Mouse (Mus musculus) forebrain, embryonic 11.5 days (tissue): ENCODE measurements around the gene Olfr461. TPM values are rescaled to one million over a fixed set of nuclear protein-coding genes. Genes with fewer than 3 reads are reported as not detected.

ENCODE experiments used
- ATAC-seq: fragments of 200-750 bp; cut with Nextera tagmentation; replicated peaks from 2 replicates; pipeline ENCODE4 v1.8.0; 2017; ENCODE audit warnings: moderate TSS enrichment; ENCODE audit not compliant: low FRiP score
- DNase-seq: peaks from one replicate; pipeline ENCODE4 v3.0.0-alpha.2; 2017; ENCODE audit warnings: low spot score
- H3K27ac ChIP-seq: fragments of 300-500 bp; sonication (generic); 2 replicates; pipeline ENCODE4 v1.5.1; 2014; ENCODE audit warnings: low read depth, low read length
- H3K27me3 ChIP-seq: fragments of 300-500 bp; sonication (generic); 2 replicates; pipeline ENCODE4 v1.6.1; 2014; ENCODE audit warnings: mild to moderate bottlenecking, low read length, mixed read lengths; ENCODE audit not compliant: control insufficient read depth, insufficient read depth
- H3K36me3 ChIP-seq: fragments of 300-500 bp; sonication (generic); 2 replicates; pipeline ENCODE4 v1.6.1; 2014; ENCODE audit warnings: mild to moderate bottlenecking, low read length, moderate library complexity, mixed read lengths; ENCODE audit not compliant: control insufficient read depth, insufficient read depth
- H3K4me1 ChIP-seq: fragments of 300-500 bp; sonication (generic); replicated peaks from 2 replicates; pipeline ENCODE4 v1.6.1; 2014; ENCODE audit warnings: low read length, mixed read lengths; ENCODE audit not compliant: control insufficient read depth, insufficient read depth
- H3K4me2 ChIP-seq: fragments of 300-500 bp; sonication (generic); 2 replicates; pipeline ENCODE4 v1.6.1; 2014; ENCODE audit warnings: low read depth, mild to moderate bottlenecking, low read length, moderate library complexity, mixed read lengths; ENCODE audit not compliant: severe bottlenecking
- H3K4me3 ChIP-seq: fragments of 300-500 bp; sonication (generic); 2 replicates; pipeline ENCODE4 v1.5.1; 2014; ENCODE audit warnings: low read depth, low read length
- H3K9ac ChIP-seq: fragments of 300-500 bp; sonication (generic); 2 replicates; pipeline ENCODE4 v1.6.1; 2014; ENCODE audit warnings: low read length
- H3K9me3 ChIP-seq: fragments of 300-500 bp; sonication (generic); 2 replicates; pipeline ENCODE4 v1.6.1; 2016; ENCODE audit warnings: low read length, mixed read lengths; ENCODE audit not compliant: control insufficient read depth
- WGBS: fragments of 180-500 bp; shearing (Covaris S2); extraction: QIAGEN DNeasy Blood & Tissue Kit; methylation state at CpG from one replicate; pipeline ENCODE4 v1.1.7; 2014; 5-methylcytosine and 5-hydroxymethylcytosine counted together
- polyA plus RNA-seq: library from polyadenylated mRNA; unstranded; fragments of >200 nt; fragmentation: Nextera tagmentation; extraction: Ambion mirVana; gene quantifications from 2 replicates; pipeline ENCODE4 v1.2.1, GENCODE M21; 2014

Olfr461 gene
- polyA plus RNA-seq, 1 experiment from 2014 or later: 0.31 TPM

DNA sequence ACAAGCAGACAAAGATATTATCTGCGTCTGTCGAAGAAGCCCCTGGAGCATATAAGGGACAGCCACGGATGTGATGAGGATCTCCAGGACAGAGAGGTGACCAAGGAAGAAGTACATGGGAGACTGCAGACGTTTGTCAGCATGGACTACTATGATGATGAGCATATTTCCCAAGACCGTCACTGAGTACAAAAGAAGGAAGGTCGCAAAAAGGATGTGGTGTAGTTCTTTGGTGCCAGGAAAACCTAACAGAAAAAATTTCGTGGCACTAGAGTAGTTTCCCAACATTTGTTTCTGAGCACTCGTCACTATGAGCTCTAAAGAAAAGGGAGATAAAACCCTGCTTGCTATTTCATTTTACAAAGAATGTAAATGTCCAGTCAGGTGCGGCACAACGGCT is 10.2 kb downstream of the Olfr461 start:
- ATAC-seq: no peak
- no peak overlapping the region for H3K4me3 ChIP-seq
- H3K36me3 ChIP-seq: no peaks in the 10 kb centered on the region
- DNase-seq: no peak
- no peaks in the 10 kb centered on the region for H3K4me1 ChIP-seq
- H3K9me3 ChIP-seq: no peaks in the 10 kb centered on the region
- no peak overlapping the region for H3K4me2 ChIP-seq
- H3K9ac ChIP-seq: no peak overlapping the region
- 79% methylated on average over 10 of the region's 10 CpGs for WGBS
- no peak overlapping the region for H3K27ac ChIP-seq
- no peaks in the 10 kb centered on the region for H3K27me3 ChIP-seq

DNA sequence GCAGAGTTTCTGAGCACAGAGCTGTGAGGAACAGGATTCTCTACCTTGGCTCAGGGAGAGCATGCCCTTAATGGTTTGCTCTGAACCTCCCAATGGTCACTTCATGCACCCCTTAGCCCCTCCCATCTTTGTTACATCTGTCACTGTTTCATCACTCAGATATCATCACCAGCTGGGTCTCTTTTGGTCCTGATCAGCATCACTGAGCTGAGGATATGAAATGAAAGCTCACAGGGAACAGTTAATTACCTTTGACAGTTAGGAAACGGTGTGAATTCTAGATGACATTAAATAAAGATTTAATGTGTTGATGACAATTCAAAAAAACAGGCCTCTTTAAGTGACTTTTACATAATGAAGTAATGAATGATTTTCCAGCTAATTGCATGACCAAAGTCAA is 35.4 kb downstream of the Olfr461 start, which contains the start of gene Prss37:
Gene Prss37 (minus strand): TSS at position 101 of the 400 bp plus-strand sequence.
- H3K4me2 ChIP-seq: no peak within 1 kb of the TSS
- no peaks in the 10 kb centered on the region for H3K36me3 ChIP-seq
- ATAC-seq (no peak), DNase-seq (no peak)
- WGBS: 79% methylated on average over 1 of the region's 1 CpGs
- no peak within 1 kb of the TSS for H3K4me3 ChIP-seq
- no peaks in the 10 kb centered on the region for H3K9me3 ChIP-seq
- no peaks in the 10 kb centered on the region for H3K4me1 ChIP-seq
- H3K27me3 ChIP-seq: no peaks in the 10 kb centered on the region
- no peak within 1 kb of the TSS for H3K27ac ChIP-seq
- H3K9ac ChIP-seq: no peak within 1 kb of the TSS

DNA sequence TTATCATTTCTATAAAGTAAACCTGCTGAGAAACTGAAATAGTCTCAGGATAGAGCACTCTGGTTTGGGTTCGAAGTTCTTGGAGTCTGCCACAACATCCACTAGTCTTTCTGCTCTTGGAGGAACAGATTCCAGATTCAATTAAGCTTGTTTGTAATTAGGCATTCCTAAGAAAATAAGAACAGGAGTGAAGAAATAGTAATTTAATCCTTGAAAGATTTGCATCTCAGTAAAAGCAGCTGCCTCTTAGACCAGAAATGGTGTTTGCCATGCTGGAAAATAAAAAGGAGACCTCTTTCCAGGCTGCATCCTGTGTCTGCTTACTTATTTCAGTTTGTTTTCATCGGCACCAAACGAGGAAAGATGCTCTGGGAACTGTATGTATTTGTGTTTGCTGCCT is 61.6 kb downstream of the Olfr461 start, which contains the start of gene Tas2r108:
Gene Tas2r108 (plus strand): TSS at position 301 of the 400 bp plus-strand sequence.
- H3K4me2 ChIP-seq: no peak within 1 kb of the TSS
- 90% methylated on average over 3 of the region's 3 CpGs for WGBS
- H3K36me3 ChIP-seq: no peaks in the 10 kb centered on the region
- H3K9me3 ChIP-seq: no peaks in the 10 kb centered on the region
- DNase-seq: no peak
- no peaks in the 10 kb centered on the region for H3K27me3 ChIP-seq
- no peak within 1 kb of the TSS for H3K27ac ChIP-seq
- ATAC-seq: no peak
- H3K9ac ChIP-seq: no peak within 1 kb of the TSS
- H3K4me1 ChIP-seq: no peaks in the 10 kb centered on the region
- no peak within 1 kb of the TSS for H3K4me3 ChIP-seq

Other genes with a start within 250 kb of the Olfr461 start
- gene Agk, start 229.9 kb downstream of the Olfr461 start, polyA plus RNA-seq: 46.2 and 48.7 TPM in 2 replicates
- gene E330009J07Rik, start 118.9 kb downstream of the Olfr461 start, polyA plus RNA-seq: 19.9 and 21.9 TPM in 2 replicates
- 0.12 and 0.15 TPM in 2 replicates for gene Wee2, start 116.0 kb downstream of the Olfr461 start, polyA plus RNA-seq
- gene Ssbp1, start 83.7 kb downstream of the Olfr461 start, polyA plus RNA-seq: 177 and 197 TPM in 2 replicates
- gene Tas2r137, start 63.8 kb downstream of the Olfr461 start, polyA plus RNA-seq: not detected in 2 replicates
- gene Tas2r108, start 61.5 kb downstream of the Olfr461 start, polyA plus RNA-seq: 0.27 TPM in 1 of 2 replicates, not detected in the other
- not detected in 2 replicates for gene Prss37, start 35.5 kb downstream of the Olfr461 start, polyA plus RNA-seq
- not detected in 2 replicates for gene Olfr460, start 14.4 kb upstream of the Olfr461 start, polyA plus RNA-seq
- 0.72 and 0.77 TPM in 2 replicates for gene Clec5a, start 30.8 kb upstream of the Olfr461 start, polyA plus RNA-seq
- not detected in 2 replicates for gene Tas2r138, start 58.3 kb upstream of the Olfr461 start, polyA plus RNA-seq
- 0.08 TPM in 1 of 2 replicates, not detected in the other for gene Mgam, start 73.8 kb upstream of the Olfr461 start, polyA plus RNA-seq